Mouse (Mus musculus): ENCODE measurements around the gene Ddr1. TPM values are rescaled to one million over a fixed set of nuclear protein-coding genes. Genes with fewer than 3 reads are reported as not detected.
"Not testable (repeated sequence)": the region's sequence is repeated elsewhere in the genome, so short reads cannot be mapped to it uniquely, and the experiment has no call there.

Ddr1 gene
- polyA plus RNA-seq, 1 experiment from 2014 or later = 187 TPM

GRCm38 (mm10) chr17:35734478-35734877 is 30.1 kb upstream of the Ddr1 start:
- Histone ChIP-seq H3K4me2 (replicated peaks) (no peak overlapping the region), H3K27me3 (no peaks in the 10 kb centered on the region), H3K9me3 (no peaks in the 10 kb centered on the region), H3K9ac (replicated peaks) (no peak overlapping the region), H3K27ac (no peak overlapping the region), H3K4me3 (replicated peaks) (no peak overlapping the region), H3K4me1 (replicated peaks) (0 out of 2 replicates have a peak, but pooled peaks cover 4% of the 10 kb centered on the region), H3K36me3 (no peaks in the 10 kb centered on the region)
- 80% methylated on average over 2 of the region's 2 CpGs for WGBS
- ATAC-seq = no peak

- no peaks in the 10 kb centered on the region; the same call in 1 of the 2 replicates for H3K27me3 ChIP-seq
- WGBS = 96% methylated on average over 2 of the region's 2 CpGs
- ATAC-seq = no peak
Observed at GRCm38 (mm10) chr17:35733398-35733797, 29.0 kb upstream of the Ddr1 start.

GRCm38 (mm10) chr17:35731431-35732145 is 27.2 kb upstream of the Ddr1 start:
- Histone ChIP-seq H3K27ac (no peak overlapping the region), H3K27me3 (peaks cover 10% of the 10 kb centered on the region), H3K4me2 (replicated peaks) (no peak overlapping the region), H3K36me3 (no peaks in the 10 kb centered on the region), H3K9ac (replicated peaks) (no peak overlapping the region), H3K9me3 (no peaks in the 10 kb centered on the region), H3K4me1 (replicated peaks) (no peaks in the 10 kb centered on the region), H3K4me3 (replicated peaks) (no peak overlapping the region)
- 72% methylated on average over 10 of the region's 10 CpGs for WGBS
- no peak for ATAC-seq

More at GRCm38 (mm10) chr17:35733398-35733797, 29.0 kb upstream of the Ddr1 start:
- Histone ChIP-seq H3K9me3 (no peaks in the 10 kb centered on the region), H3K27ac (no peak overlapping the region), H3K4me3 (replicated peaks) (no peak overlapping the region), H3K4me2 (replicated peaks) (no peak overlapping the region), H3K36me3 (no peaks in the 10 kb centered on the region), H3K9ac (replicated peaks) (no peak overlapping the region), H3K4me1 (replicated peaks) (0 out of 2 replicates have a peak, but pooled peaks cover 4% of the 10 kb centered on the region)

- not testable (repeated sequence) for ATAC-seq; H3K9ac ChIP-seq (replicated peaks)
- 59% methylated on average over 3 of the region's 3 CpGs for WGBS
Observed at GRCm38 (mm10) chr17:35730112-35730511, 25.7 kb upstream of the Ddr1 start.

GRCm38 (mm10) chr17:35728821-35729220 is 24.4 kb upstream of the Ddr1 start:
- no peak overlapping the region for H3K9ac ChIP-seq (replicated peaks)
- no peaks in the 10 kb centered on the region for H3K36me3 ChIP-seq
- no peak for ATAC-seq
- H3K4me3 ChIP-seq (replicated peaks) = no peak overlapping the region
- H3K27ac ChIP-seq = no peak overlapping the region
- H3K4me1 ChIP-seq (replicated peaks) = peaks cover 9% of the 10 kb centered on the region
- 81% methylated on average over 4 of the region's 4 CpGs for WGBS
- H3K27me3 ChIP-seq = peaks cover 27% of the 10 kb centered on the region
- no peaks in the 10 kb centered on the region for H3K9me3 ChIP-seq
- no peak overlapping the region for H3K4me2 ChIP-seq (replicated peaks)

More at GRCm38 (mm10) chr17:35730112-35730511, 25.7 kb upstream of the Ddr1 start:
- H3K27me3 ChIP-seq = peaks cover 17% of the 10 kb centered on the region
- not testable (repeated sequence) for H3K4me2 ChIP-seq (replicated peaks); H3K4me3 ChIP-seq (replicated peaks); H3K4me1 ChIP-seq (replicated peaks); H3K9me3 ChIP-seq; H3K27ac ChIP-seq; H3K36me3 ChIP-seq

- ATAC-seq = no peak
- Histone ChIP-seq H3K9me3 (no peaks in the 10 kb centered on the region), H3K4me3 (replicated peaks) (no peak overlapping the region), H3K36me3 (no peaks in the 10 kb centered on the region), H3K27me3 (peaks cover 27% of the 10 kb centered on the region), H3K9ac (replicated peaks) (no peak overlapping the region), H3K4me2 (replicated peaks) (no peak overlapping the region), H3K27ac (no peak overlapping the region), H3K4me1 (replicated peaks) (peaks cover 9% of the 10 kb centered on the region)
- 32% methylated on average over 10 of the region's 10 CpGs for WGBS
Observed at GRCm38 (mm10) chr17:35727471-35728205, 23.2 kb upstream of the Ddr1 start.

- no peak for ATAC-seq
- 58% methylated on average over 7 of the region's 7 CpGs for WGBS
- H3K9ac ChIP-seq (replicated peaks) = no peak overlapping the region
Observed at GRCm38 (mm10) chr17:35727028-35727427, 22.6 kb upstream of the Ddr1 start.

GRCm38 (mm10) chr17:35725286-35726232 is 21.1 kb upstream of the Ddr1 start:
- H3K36me3 ChIP-seq = no peaks in the 10 kb centered on the region
- ATAC-seq = peak; percentile 63
- WGBS = 36% methylated on average over 21 of the region's 21 CpGs
- no peak overlapping the region for H3K4me3 ChIP-seq (replicated peaks)
- H3K27ac ChIP-seq = no peak overlapping the region
- H3K9me3 ChIP-seq = no peaks in the 10 kb centered on the region
- H3K27me3 ChIP-seq = peaks cover 31% of the 10 kb centered on the region
- H3K4me2 ChIP-seq (replicated peaks) = no peak overlapping the region
- H3K4me1 ChIP-seq (replicated peaks) = peaks cover 10% of the 10 kb centered on the region
- H3K9ac ChIP-seq (replicated peaks) = no peak overlapping the region

More at GRCm38 (mm10) chr17:35727028-35727427, 22.6 kb upstream of the Ddr1 start:
- H3K27ac ChIP-seq = no peak overlapping the region
- H3K36me3 ChIP-seq = no peaks in the 10 kb centered on the region
- H3K4me3 ChIP-seq (replicated peaks) = no peak overlapping the region
- H3K9me3 ChIP-seq = no peaks in the 10 kb centered on the region
- peaks cover 27% of the 10 kb centered on the region for H3K27me3 ChIP-seq
- no peak overlapping the region for H3K4me2 ChIP-seq (replicated peaks)
- peaks cover 9% of the 10 kb centered on the region for H3K4me1 ChIP-seq (replicated peaks)

GRCm38 (mm10) chr17:35721676-35722075 is 17.3 kb upstream of the Ddr1 start:
- H3K4me2 ChIP-seq (replicated peaks) = no peak overlapping the region
- H3K9ac ChIP-seq (replicated peaks) = no peak overlapping the region
- no peak overlapping the region for H3K27ac ChIP-seq
- no peak for ATAC-seq
- 77% methylated on average over 8 of the region's 8 CpGs for WGBS
- H3K36me3 ChIP-seq = no peaks in the 10 kb centered on the region
- H3K27me3 ChIP-seq = peaks cover 22% of the 10 kb centered on the region; the same call in 1 of the 2 replicates
- H3K4me1 ChIP-seq (replicated peaks) = peaks cover 16% of the 10 kb centered on the region
- H3K4me3 ChIP-seq (replicated peaks) = no peak overlapping the region
- H3K9me3 ChIP-seq = no peaks in the 10 kb centered on the region

GRCm38 (mm10) chr17:35720340-35720727 is 15.9 kb upstream of the Ddr1 start:
- Histone ChIP-seq H3K27ac (peak overlapping the region; percentile 9; the same call in 1 of the 2 replicates), H3K9me3 (no peaks in the 10 kb centered on the region), H3K9ac (replicated peaks) (no peak overlapping the region)

GRCm38 (mm10) chr17:35719616-35720339 is 15.4 kb upstream of the Ddr1 start:
- Histone ChIP-seq H3K36me3 (no peaks in the 10 kb centered on the region), H3K9ac (replicated peaks) (no peak overlapping the region), H3K27ac (0 out of 2 replicates have a peak overlapping the region, but pooled peaks have one; percentile 27), H3K4me1 (replicated peaks) (peaks cover 7% of the 10 kb centered on the region), H3K4me2 (replicated peaks) (no peak overlapping the region; the same call in 1 of the 2 replicates), H3K27me3 (peaks cover 10% of the 10 kb centered on the region; the same call in 1 of the 2 replicates), H3K4me3 (replicated peaks) (no peak overlapping the region), H3K9me3 (no peaks in the 10 kb centered on the region)
- 76% methylated on average over 9 of the region's 9 CpGs for WGBS
- no peak for ATAC-seq

More at GRCm38 (mm10) chr17:35720340-35720727, 15.9 kb upstream of the Ddr1 start:
- H3K4me1 ChIP-seq (replicated peaks) = peaks cover 10% of the 10 kb centered on the region
- peak; percentile 68 for ATAC-seq
- H3K36me3 ChIP-seq = no peaks in the 10 kb centered on the region
- peaks cover 16% of the 10 kb centered on the region; the same call in 1 of the 2 replicates for H3K27me3 ChIP-seq
- H3K4me3 ChIP-seq (replicated peaks) = no peak overlapping the region
- 12% methylated on average over 11 of the region's 11 CpGs for WGBS
- peak overlapping the region; percentile 5; the same call in 1 of the 2 replicates for H3K4me2 ChIP-seq (replicated peaks)

Data from midbrain, embryonic 13.5 days (tissue).